Mouse (Mus musculus): Measurements from ENCODE around the gene Tspan3.
A peak's percentile ranks its signal among the peaks of the same experiment; 100 is the strongest.

Tspan3 gene

DNA sequence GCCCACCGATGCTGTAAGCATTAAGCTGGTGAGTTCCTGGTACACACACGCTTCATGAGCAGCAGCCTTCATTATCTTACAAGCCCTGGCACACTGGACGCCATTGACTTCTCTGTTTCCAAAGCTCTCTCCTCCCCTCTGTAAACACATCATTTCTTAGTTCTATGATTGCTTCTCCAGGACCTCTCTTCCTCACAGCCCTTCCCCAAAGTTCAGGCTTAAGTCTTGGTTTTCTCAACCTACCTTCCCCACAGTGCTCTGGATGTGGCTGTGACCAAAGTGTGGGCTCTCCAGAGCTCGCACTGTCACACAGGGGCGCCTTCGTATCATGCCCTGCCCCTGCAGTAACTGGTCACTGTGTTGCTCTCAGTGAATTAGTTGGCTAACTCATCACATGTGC lies at the start of gene Tspan3:
Gene Tspan3 (minus strand): TSS at position 101 of the 400 bp plus-strand sequence.
- no peak for DNase-seq (ENCODE audit: low spot score in 2 of 2)

DNA sequence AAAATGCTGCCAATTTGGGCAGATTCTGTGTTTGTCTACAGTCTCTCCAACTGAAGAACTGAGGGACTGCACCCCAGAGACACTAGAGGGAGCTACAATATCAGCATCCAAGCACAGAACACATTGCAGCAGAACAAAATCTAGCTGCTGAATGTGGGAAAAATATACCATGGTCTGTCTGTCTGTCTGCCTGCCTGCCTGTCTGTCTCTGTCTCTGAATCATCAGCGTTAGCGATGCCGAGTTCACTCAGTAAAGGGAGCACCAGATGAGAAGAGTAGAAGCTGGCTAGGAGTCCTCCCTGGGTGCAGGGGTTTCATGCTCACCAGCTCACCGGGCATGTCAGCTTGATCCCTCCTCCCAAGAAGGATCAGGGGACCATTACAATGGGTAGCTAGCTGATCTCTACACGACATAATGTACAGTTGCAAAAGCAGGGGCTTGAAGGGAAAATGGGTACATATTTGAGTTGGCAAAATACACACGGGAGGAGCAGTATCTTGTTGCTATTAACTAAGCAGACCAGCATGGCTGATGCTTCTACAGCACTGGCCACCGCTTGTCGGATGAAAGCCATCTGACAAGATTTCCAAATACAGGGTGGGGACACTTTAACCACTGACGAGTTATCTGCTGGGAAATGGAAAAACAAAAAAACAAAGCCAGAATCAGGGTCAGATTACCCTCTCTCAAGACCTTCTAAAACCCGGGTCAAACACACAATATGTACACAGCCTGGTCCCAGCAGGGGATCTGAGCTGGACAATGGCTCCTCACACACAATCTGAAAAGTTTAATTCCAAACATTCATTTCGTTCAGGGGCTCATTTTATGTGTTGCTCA lies 48.4 kb upstream of the Tspan3 start:
- DNase-seq (ENCODE audit: low spot score in 2 of 2) = peak; percentile 45 to 47

DNA sequence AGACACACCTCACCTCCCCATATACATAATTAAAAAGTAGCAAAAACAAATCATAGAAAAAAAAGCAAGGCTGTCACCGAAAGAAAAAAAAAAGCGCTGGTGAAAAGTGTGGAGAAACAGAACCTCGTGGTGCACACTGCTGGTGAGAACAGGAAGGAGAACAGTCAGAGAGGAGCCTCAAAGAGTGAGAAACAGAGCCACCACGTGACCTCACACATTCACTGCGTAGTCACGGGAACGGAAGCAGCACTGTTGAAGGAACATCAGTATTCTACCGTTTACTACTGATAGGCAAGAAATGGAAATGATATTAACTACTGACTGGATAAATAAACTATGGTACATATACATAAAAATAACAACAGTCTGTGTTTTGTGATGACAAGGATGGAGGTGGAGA lies 43.5 kb upstream of the Tspan3 start:
- no peak for DNase-seq (ENCODE audit: low spot score in 2 of 2)

DNA sequence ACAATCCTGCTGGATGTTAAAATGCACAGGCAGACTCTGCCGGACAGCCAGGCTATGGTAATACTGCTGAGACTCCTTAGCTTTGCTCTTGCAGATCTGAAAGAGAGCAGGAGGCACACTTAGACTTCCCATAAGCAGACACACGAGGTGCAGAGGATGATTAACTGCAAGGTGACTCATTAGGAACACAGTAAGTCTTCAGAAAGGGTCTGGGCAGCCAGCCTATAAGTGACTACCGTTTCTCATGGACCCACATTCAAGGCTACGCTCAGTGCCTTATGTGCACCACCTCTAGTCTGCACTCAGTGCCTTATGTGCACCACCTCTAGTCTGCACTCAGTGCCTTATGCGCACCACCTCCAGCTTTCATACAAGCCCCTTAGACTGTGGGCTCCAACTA lies 42.2 kb upstream of the Tspan3 start:
- DNase-seq (ENCODE audit: low spot score in 2 of 2) = no peak

DNA sequence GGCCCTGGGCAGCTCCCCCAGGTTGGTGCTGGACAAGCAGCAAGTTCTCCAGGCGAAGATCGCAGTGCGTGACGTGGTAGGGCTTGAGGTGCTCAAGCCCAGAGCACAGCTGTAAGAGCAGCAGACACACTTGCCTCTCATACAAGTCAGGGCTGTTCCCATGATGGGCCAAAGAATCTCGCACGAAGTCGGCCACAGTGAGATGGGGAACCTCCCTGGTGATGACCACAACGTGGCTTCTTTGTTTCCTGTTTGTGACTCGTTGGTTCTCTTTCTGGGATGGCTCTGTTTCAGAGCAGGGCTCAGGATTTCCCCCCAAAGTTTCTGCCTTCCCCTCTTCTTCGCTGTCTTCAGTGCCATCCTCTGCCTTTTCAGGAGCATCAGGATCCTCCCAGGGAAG lies 41.8 kb upstream of the Tspan3 start:
- no peak for DNase-seq (ENCODE audit: low spot score in 2 of 2)

DNA sequence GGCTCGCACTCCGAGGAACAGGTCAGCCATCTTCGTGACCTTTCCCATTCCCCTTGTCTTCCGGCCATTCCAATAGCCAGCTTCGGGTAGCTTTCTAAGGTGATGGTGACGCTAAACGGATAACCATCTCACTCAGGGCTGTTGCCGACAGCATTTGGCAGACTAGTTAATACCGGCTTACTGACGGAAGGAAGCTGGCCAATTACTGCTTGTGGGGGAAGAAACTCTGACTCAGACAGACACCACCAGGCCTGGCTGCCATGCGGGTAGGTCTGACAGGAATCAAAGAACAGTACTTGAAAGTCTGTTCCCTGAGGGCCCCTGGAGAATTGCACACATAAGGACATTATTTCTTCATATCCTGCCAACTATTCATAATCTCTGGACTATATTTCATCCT lies 40.1 kb upstream of the Tspan3 start:
- DNase-seq (ENCODE audit: low spot score in 2 of 2) = no peak

DNA sequence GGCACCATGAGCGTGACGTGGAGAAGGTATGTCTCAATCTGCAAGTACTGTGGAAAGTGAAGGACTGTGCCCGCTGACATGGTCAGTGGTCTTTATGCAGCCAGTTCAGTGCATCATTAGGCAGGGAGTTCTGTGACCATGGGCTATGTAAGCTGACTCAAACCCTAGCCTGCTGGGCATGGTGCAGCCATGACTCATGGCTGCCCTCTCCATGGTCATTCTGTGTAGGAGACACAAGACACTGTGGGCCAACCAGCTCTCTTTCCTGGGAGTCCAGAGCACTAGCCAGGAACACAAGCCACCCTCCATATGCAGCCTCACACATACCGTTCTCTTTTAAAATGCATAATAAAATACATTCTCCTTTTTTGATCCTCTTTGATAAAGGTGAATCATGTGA lies 39.0 kb upstream of the Tspan3 start:
- DNase-seq (ENCODE audit: low spot score in 2 of 2) = no peak

DNA sequence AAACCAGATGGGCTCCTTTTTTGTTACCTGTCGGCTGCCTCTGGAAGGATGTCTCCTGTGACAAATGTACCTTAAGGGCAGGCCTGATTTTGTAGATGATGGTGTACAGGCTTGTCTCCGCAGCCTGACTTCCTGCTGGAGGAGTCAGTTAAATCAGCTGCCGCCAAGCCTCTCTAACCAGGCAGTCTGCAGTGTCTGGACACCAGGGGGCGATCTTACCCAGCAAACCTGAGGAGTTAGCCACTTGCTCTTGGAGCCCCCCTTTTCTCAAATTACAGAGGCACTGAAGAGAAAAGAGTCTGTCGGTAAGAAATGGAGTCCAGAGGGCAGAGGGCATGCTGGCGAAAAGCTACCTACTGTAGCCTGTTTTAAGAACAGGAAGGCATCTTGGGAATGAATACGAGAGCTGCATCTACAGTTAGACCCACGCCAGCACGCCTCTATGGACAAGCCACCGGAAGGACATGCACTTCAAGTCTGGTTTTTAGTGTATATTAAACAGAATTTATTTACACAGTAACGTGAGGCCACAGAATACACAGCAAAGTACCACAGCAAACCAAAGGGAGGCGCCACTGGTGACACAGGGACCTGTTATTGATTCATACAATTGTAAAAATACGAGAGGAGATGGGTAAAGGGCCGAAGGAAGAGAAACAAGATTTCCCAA lies 35.5 kb upstream of the Tspan3 start:
- DNase-seq (ENCODE audit: low spot score in 2 of 2) = peak; percentile 74 to 80

DNA sequence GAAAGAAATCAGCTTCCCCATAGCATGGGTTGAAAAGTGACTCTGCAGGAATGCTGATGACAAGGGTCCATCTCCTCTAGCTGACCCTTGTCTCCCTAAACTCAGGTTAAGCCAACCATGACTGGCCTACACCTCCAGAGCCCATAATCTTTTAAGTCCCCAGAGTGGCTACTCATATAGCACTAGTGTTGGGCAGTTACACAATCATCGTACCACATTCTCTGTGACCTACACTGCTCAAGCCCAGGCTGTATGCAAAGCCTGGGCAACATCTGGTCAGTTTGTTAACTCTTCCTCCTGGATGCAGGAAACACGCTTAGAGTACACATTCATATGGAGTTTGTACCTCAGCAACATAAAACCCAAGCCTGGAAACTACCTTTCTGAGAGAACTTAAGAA lies 34.9 kb upstream of the Tspan3 start:
- DNase-seq (ENCODE audit: low spot score in 2 of 2) = no peak

DNA sequence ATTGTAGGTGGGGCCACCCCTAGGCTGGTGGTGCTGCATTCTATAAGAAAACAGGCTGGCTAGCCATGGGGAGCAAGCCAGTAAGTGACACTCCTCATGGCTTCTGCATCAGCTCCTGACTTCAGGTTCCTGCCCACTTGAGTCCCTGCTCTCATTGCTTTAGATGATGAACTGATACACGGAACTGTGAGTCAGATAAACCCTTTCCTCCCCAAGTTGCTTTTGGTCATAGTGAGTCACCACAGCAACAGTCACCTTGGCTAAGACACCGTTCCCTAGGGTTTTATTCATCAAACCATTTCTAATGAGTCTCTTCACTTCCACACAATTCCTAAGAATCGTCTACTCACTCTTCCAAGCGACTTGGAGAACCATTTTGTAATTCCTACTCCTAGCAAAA lies 31.6 kb upstream of the Tspan3 start:
- DNase-seq (ENCODE audit: low spot score in 2 of 2) = no peak

DNA sequence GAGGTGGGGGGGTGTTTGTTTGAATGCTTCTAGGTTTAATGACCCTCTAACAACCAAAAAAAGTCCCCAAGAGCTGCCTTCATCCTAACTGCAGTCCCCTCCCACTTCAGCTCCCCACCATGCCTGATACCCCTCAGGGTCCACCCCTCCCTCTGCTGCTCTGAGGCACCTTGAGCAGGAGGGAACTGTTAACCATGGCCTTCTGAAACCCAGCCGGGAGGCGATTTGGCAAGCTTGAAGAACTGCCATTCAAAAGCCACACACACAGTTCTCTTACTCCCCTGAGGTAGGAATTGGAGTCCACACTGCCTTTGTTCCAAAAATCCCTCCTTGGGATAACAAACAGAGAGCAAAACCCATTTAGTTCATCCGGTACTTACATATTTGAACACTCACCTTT lies 29.9 kb upstream of the Tspan3 start:
- DNase-seq (ENCODE audit: low spot score in 2 of 2) = no peak

DNA sequence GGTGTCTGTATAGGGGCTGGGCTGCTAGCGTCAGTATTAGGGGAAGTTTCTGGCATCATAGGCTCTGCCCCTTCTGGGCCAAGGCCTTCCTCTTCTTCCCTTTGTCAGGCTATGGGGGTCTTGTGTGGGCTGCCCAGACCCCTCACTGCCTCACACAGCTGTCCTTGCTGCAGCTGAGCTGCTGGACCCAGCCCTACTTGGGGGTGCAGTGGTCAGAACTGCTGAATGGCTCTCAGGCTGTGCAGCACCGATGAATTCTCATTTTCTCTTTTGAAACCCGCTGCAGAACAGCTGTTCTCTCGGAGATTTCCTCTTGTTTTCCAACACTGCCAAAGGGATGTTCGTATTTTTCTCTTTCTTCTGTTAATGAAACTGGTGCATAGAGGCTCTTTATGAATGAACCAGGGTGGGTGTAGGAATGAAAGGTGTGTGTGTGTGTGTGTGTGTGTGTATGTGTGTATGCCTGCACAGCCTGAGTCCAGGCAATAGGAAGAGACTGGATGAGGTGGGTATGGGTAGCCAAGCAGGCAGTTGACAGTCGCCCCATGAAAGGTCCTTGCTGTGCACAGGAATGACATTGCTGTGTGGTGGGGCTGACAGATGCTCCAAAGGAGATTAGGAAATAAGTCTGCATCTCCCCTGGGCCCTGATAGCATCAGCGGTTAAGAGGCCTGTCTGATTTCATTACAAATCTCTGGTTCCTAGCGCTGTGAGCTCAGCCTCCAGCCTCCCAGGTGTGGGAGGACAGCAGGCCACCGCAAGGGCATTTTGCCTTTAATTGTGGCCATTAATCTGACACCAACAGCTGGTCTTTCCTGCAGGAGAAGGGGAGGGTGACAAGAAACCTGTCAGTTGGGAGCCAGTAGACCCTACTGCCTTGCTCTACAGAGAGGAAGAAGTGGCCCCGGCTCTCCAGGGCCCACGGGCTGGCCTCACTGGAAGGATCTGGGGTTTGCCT lies 26.5 kb upstream of the Tspan3 start:
- no peak for DNase-seq (ENCODE audit: low spot score in 2 of 2)

DNA sequence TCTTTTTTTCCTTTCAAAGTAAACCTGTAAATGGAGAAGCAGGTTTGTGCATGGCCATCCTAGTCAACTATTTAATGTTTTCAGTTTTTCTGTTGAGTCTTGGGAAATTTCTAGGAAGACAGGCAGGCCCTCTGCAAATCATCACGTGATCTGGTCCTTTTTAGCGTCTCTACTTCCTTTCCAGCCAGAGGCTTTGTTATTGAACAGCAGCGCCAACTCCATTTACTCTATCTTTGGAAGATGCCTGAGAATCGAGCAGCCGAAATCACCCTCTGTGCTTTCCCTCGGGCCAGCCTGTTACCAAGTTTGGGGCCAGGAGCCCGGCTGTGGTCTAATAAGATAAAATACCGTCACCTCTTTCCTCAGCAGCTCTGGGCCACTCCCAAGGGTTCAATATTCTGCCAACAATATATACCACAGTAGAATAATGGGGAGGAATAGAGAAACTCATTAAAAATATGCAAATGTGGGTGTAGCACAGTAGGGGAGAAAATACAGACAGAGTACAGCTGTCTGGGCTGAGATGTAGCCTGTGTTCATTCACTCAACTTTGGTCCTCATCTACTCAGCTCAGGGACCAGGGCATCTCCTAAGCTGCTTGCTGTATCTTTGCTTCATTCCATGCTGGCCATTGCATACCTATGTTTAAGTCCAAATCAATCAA lies 15.0 kb upstream of the Tspan3 start:
- DNase-seq (ENCODE audit: low spot score in 2 of 2) = no peak

DNA sequence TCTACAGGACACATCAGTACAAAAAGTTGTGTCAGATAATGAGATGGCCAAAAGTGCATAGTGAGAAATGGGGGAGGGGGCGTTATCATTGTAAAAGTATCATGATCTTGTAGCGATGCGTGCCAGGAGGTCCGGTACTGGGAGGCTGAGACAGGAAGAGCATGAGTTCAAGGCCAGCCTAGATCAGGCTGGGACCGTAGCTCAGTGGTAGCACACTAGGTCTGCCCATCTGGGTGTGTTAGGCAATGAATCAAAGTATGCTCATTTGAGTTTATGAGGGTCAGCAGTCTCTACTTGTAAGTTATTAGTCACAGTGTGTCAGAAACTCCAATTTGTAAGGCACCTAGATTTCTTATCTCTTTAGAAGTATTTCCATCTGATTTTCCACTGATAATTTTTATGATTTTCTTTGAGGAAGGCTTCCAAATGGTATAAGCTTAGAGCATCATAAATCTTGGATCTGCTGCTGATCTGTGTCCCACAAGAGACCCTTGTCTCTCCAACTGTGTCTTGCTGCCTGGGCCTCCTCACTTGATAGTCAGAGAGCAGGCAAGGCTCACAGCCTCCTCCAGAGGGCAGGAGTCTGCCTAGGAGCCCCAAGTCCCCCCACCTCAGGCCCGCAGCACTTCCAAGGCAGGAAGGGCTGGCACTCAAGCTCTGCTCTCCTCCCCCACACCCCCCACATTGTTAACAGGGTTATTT lies 14.3 kb upstream of the Tspan3 start:
- DNase-seq (ENCODE audit: low spot score in 2 of 2) = no peak

DNA sequence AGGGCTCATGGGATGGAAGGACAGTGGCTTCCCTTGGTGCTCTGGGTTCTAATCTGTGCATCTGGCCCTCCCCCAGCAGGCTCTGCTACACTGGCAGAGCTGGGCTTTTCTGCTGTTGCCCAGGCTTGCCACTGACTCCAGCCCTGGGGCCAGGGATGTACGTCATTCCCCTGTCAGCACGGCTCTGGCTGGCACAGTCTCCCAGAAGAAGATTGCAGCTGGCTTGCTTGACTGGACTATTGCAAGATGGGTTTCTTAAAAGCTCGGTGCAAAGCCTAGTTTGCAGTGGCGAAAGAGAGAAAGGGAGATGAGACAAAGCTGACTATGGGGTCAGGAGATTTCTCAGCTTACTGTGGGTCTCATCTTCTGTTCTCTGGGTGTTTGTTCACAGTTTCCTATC lies 12.1 kb upstream of the Tspan3 start:
- peak in 1 of 2 experiments; percentile 23 for DNase-seq (ENCODE audit: low spot score in 2 of 2)

DNA sequence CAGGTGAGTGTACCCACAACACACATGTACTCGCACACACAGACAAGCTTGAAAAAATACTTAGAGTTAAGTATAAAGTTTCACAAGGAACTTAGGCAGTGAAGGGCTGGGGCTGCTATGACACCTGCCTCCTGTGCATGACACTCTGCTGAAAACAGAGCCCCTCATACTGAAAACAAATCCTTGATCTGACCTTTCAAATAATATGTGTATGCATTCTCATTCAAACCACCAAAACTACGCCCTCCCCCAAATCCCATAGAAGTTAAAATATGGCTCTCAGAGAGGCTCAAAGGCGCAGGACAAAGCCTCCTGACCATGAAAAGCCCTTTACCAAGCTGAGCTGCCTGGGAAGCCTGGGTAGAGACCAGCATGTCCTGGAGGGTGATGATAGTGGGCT lies 10.0 kb upstream of the Tspan3 start:
- no peak for DNase-seq (ENCODE audit: low spot score in 2 of 2)

DNA sequence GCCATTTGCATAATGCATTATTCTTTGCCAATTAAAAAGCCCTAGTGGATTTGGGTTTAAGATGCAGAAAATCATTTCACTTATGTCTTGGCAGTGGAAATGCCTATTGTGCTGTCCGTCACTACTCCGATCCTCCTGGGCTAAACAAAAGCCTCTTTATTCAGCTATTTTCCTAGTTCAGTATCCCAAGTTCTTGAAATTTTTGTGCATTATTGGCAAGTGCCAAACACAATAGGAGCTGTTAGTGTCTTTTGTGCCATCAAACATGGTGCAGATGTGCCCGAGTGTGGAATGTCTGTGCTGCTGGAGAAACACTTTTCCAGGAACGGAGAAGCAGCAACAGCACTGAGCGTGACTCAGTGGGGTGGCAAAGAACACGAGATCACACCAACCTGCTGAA lies 2.4 kb upstream of the Tspan3 start:
- DNase-seq (ENCODE audit: low spot score in 2 of 2) = no peak

DNA sequence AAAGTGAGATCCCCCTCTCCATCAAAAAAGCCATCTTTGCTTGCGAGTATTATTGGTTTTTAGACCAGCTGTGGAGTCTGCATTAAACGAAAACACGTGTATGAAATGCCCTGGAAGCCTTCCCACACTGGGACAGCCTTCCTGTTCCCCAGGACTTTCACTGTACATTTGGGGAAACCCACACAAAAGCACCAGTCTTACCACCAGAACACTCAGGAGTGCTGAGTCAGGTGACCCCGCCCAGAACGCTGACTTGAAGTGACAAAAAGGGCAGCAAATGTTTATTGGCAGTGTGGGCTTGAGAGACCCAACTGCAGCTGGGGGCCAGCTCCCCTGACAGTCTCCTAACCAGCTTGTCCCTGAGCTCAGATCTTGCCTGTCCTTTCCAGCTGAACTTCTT lies 884 bp upstream of the Tspan3 start:
- DNase-seq (ENCODE audit: low spot score in 2 of 2) = no peak

DNA sequence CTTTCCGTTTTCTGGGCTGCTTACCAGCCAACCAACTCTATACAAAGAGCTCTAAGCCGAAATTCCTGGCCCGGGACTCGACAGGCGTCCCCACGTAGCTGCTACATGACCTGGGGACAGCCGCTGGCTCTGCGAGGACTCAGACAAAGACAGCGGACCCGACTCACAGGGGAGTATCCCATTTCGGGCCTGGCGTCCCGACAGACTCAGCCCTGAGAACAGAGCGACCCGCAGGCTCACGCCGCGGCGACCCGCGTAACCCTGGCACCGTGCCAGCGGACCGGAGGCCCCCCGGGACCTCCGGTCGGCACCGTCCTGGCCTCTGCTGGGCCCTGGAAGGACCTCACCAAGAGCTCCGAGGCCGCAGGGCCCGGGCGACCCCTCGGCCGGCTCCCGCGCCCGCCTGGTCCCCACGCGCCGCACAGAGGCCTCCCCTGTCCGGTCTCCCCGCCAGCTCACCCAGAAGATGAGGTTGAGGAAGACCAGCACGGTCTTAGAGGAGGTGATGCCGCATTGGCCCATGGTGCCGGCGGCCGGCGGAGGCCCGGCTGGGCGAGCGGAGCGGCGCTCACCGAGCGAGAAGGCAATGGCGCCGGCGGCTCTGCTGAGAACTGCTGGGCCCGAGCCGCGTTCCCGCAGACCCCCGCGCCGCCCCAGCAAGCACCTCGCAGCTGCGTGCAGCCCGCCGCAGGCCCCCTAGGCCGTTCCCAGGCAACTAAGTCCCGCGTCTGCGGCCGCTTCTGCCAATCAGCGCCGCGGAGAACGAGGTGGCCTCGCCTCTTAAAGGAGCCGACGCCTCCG lies 4.7 kb downstream of the Tspan3 start:
- peak; percentile 79 to 86 for DNase-seq (ENCODE audit: low spot score in 2 of 2)

DNA sequence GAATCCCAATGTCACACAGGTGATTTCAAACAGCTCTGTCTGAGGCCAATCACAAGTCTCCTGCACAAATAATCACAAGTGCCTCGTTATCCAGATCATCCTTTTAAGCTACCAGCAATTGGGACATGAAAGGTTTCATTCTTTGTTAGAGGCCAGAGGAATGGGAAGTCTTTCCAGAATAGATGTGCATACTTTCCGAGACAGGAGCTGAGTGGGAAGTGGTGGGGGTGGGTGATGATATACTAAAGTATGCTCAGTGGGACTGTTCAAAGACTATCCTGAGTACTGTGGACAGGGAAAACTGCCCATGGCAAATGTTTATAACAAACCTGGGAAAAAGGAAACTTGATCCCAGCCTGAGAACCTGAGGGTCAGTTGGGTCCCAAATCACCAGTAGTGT lies 5.8 kb downstream of the Tspan3 start:
- DNase-seq (ENCODE audit: low spot score in 2 of 2) = no peak

Measured in urinary bladder, postnatal 36 days (tissue).